Mouse (Mus musculus) kidney, adult 9 months (tissue): ENCODE results near the gene Bfsp2.

Source experiments
- DNase-seq: peaks from one replicate; pipeline ENCODE4 v3.0.0; 2022

The Bfsp2 gene

DNA sequence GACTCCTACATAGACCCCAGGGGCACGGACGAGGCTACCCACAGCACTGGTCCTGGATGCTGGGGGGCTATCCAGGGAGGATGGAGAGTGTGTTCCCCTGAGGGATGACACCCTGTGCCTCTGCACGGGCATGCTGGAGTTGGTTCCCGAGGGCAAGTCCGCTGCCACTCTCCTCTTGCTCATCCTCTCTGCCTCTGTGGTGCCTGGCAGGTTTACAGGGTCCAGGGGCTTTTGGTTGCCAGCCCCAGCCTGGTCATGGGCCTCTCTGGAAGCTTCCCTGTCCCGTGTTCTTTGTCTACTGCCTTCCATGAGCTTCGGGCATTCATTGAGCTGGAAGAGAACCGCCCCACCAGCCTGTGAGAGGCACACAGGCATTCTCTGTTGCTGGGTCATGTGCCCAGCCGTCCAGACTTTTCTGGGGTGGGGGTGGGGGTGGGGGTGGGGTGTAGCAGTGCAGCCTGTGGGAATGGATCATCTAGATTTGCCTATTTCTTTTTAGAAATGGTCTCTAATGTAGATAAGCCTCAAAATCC is at the start of gene Bfsp2:
Bfsp2 (minus strand) TSS at position 377 of the 533 bp plus-strand sequence.
- no peak for DNase-seq

DNA sequence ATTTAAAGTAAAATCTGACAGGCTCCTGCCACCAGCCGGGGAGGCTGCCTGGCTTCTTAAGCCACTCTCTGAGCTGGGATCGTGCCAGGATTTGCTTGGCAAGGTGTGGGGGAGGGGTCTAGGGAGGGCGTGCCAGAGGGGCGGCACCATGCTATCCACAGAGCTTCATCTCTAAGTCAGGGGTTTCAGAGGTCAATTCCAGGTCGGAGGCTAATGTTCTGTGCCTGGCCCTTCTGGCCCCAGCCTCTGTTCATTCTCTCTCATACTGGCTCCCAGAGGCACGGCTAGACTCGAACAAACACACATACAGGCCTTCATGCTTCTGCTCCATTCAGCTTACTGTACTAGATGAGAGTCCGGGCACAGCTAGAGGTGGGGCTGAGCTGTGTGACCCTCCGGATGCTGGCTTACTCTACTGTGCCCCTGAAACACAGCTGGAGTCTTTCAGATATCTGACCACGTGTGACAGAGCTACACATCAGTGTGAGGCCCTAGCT is 44.9 kb upstream of the Bfsp2 start:
- DNase-seq, result no peak

DNA sequence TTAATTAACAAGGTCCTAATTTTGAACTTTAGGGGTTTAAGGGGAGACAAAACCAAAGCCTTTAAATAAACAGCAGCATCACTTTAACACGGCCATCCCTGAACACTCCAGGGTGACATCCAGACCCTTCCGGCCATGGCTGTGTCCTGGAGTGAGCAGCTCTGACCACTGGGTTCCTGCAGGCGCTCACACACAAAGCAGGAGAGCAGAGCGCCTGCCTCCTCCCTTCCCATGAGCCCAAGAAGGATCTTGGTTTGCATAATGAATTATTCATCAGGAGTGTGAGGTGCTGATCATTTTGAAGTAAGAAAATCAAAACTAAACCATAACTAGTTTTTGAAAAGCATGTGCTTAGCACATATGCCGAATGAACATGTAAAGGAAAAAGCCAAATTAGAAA is 44.4 kb upstream of the Bfsp2 start:
- DNase-seq, result no peak

DNA sequence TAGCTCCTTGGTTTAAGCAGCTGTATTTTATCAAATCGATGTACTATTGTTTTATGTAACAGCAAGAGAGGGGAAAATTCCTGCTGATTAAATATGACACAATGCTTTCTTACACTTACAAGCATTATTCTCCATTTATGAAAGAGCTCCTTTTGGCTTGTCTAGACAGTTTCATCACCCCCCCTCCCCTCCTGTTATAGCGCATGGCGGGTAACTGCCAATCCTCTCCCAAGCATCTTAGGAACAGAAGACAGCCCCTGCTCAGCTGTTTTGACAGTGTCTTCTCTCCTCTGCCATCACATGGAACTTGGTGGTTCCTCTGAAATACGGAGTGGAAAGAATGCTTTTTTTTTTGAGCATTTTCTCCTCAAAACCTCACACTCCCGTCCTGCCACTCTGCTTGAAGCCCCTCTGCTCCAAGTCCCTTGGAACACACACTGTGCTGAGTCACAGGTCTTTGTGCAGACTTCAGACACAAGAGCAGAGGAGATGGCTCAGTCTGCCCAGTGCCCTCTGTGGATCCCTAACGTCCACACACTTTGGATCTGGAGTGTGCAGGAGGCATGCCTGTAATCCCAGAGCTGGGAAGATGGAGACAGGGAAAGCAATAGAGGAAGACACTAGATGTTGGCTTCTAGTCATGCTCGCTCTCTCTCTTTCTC is 43.7 kb upstream of the Bfsp2 start:
- DNase-seq, result no peak

DNA sequence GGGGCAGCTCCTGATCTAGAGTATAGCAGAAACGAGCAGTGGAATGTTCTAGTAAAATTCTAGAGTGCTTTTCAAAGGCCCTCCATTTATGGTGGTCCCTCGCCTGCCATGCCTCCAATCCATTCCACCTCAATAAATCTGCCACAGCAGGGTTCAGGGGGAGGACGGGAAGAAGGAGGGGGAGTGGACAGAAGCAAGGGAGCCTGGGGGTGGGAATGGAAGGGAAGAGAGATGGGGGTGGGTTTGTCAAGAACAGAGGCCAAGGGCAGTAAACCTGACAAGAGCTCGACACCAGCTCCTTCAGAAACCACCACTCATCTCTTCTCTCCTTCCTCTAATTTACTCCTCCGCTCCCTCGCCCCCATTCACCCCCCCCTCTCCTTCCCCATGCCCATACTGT is 42.8 kb upstream of the Bfsp2 start:
- DNase-seq, result no peak

DNA sequence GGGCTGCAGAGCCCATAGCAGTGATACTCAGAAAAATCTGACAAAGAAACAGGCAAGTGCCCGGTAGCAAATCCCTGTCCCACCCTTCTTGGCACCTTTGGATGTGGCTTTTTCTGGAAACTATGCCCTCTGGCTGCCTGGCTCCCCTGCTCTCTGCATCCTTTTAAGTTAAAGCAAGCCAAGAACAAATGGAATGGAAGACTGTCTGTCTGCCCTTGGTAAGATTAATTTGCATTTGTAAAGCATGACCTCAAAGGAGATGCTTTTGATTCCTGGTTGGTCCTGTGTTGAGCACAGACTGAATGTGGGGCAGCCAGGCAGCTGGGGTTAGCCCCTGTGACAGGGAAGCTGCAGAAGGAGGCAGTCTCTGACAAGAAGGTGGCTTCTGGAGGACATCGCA is 33.7 kb upstream of the Bfsp2 start:
- no peak for DNase-seq

DNA sequence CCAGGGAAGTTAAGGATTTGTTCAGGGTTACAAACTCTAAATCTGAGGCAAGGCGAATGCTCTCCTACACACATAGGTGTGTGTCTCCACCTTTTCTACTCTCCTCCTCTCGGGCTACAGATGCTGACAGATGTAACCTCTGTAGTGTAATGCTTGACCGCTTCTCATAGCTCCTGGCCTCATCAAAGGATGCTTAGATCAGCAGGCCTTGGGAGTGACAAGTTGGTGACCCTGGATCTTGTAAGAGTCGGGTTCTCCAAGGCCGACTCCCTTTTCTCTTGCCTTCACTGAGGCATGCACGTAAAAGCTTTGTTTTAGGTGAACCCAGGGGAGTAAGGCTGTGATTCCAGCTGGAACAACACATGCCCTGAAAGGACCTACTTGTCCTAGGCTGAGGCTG is 32.0 kb upstream of the Bfsp2 start:
- no peak for DNase-seq

DNA sequence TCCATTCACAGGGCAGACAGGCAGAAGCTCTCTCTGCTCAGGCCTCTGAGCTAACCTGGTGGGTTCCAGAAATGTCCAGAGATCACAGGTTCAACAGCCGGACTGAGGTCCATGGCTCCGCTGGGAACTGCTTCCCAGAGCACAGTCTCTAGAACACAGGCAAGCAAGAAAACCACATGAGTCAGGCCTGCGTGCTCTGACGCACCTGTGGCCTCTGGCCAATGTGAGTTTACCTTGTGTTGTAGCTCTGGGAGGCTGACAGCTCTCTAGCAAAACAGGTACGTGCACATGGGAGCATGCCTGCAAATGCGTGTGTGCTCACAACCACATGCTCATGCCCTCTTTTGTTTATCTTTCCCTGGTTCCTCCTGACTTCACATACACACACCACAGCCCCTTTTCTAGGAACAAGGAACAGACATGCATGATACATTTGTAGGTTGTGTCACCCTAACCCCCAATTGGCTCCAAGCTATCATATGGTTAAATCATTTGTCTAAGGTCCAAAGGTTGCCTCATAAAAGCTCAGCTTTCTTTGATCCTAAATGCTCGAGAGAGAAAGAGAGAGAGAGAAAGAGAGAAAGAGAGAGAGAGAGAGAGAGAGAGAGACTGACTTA is 26.9 kb upstream of the Bfsp2 start:
- DNase-seq, result no peak

DNA sequence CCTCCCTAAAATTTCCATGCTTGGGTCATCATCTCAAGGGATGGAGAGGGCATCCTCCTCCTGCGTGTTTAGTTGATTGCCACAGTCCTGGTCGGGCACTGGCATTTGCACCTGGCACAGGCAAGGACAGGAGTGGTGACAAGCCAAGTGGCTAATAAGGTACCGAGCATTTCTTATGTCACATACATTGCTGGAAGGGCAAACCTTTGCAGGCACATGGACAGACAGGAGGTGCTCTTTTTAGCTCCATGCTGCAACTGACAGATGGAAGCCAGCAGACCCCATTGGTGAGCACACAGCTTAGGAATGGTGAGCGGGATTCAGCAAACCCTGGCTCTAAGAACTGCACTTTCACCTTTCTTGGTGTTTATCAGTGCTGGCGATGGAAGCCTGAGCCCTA is 24.8 kb upstream of the Bfsp2 start:
- no peak for DNase-seq

DNA sequence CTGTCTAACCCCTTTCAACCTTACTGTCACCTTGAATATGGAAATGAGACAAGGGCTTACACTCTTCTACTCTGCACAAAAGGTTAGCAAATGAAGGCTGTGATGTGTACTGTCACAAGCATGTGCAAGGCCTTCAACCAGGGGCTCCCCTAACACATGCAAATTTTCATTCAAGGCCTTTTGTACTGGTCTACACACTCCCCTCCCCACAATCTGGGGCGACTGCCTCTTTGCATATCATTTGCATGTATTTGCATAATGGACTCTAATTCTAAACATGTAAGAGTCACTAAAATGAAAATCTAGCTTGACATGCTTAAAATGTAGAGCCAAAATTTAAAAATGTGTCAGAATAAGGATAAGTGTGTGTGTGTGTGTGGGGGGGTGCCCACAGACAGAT is 24.4 kb upstream of the Bfsp2 start:
- DNase-seq, result no peak

DNA sequence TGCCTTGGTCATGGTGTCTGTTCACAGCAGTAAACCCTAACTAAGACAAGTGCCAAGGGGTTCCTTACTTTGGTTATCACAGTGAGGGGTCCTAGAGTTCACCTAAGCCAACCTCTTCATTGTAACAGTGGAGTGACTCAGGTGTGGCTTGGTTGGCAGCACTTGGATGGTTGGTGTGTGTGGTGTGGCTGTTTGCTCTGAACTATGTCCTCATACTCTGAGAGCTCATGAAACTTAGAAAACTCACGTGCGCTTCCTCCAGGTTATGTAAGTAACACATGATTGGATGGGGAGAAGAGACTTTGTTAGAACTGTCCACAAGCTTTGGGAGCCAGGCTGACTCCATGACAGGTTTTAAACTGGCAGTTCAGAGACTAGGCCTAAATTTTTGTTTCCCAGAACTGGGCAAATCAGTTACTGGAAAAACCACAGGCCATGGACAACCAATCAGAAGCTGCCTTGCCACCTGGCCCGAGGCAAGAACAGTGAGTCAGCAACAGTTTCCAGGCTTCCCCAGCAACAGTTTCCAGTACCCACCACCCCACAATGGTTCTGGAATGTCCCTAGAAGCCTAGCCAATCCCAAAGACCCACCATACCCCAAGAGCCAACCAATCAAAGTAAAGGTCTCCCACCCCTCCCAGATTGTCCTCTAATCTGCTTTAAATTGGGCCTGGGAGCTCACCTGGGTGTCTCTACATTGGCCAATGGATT is 23.5 kb upstream of the Bfsp2 start:
- peak; percentile 89 for DNase-seq

DNA sequence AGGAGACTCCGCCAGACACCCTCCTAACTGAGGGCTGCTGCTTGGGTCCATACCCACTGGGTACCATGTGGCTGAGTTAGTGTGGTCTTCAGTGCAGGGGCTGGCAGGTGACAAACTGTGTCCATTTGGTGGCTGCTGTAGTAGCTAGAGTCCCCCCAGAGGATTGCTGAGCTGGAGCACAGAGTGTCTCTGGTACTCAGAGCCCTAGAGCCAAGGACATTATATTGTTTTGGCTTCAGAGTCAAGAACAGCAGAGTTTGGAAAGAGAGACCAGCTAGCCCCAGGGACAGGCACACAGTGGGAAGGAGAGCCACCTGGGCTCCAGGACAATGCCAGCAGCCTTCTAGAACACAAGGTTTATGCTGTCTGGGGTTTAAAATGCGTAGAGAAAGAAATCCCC is 22.4 kb upstream of the Bfsp2 start:
- no peak for DNase-seq

DNA sequence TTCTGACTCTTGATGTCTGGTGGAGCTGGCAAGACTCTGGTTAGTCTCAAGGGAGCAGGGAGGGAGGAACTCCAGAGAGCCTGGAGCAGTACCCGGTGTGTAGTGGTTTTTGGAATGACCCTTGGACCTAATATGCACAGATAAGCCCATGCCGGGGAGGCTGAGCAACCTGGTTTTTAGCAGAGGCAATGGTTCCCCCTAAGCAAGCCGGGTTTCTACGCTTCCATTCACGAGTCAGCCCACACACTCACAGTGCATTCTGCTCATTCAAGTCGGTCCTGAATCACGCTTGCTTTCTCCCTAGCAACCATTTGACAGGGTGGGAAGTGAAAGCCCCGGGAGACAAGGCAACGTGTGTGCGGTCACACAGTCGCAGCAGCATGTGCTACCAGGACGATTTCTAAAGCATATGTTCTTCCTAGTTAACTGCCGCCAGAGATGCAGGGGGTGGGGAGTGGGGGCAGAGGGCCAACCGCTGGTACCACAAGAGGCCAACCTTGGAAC is 21.7 kb upstream of the Bfsp2 start:
- no peak for DNase-seq

DNA sequence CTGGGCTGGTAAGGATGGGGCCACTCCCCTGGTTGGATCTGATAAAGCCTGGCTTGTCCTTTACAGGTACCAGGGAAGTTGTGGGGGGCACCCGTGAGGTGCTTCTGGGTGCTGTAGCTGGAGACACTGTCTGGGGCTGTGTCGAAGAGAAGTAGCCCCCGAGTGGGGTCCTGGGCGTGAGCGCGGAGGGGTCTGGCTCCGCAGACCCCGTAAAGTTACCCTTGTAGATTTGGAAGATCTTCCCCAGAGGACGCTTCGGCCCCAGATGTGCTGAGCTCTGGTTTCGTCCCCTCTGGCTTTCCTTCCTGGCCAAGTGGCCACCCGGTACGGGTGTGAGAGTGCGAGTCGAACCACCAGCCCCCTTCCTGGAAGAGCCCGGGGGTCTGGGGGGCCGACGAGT is 19.1 kb upstream of the Bfsp2 start:
- no peak for DNase-seq

DNA sequence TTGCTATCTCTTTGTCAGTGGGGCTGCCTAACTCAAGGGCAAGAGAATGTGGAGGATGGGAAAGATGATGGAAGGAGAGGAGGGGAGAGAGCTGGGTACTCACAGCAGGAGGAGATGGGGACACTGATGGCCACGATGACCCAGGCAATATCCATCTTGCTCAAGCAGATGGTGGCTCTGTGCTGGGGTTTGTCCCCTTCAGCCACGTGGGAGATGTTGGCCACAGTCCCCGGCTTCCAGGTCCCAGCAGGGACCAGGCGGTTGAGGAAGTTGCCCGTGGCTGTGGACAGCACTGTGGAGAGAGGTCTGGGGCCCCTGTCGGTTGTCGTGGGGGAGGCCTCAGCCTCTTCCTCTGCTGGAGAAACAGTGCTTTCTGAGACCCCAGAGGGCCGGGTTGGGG is 18.5 kb upstream of the Bfsp2 start:
- no peak for DNase-seq

DNA sequence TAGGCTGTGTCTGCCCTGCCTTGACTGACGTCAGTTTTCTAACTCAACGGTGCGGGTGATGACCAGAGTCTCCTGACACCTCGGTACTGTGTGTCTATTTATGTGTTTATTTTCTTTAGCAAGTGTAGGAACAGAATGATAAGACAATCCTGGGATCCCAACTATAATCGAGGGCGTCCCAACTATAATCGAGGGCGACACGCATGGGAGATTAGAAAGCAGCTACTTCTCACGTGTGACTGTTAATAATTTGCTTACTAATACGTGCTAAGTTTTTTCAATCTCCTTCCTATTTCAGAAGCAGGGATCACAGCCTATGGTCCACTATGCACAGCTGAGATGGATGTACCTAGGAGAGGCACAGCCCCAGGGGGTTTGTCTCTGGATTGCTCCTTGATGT is 15.2 kb upstream of the Bfsp2 start:
- DNase-seq, result no peak

DNA sequence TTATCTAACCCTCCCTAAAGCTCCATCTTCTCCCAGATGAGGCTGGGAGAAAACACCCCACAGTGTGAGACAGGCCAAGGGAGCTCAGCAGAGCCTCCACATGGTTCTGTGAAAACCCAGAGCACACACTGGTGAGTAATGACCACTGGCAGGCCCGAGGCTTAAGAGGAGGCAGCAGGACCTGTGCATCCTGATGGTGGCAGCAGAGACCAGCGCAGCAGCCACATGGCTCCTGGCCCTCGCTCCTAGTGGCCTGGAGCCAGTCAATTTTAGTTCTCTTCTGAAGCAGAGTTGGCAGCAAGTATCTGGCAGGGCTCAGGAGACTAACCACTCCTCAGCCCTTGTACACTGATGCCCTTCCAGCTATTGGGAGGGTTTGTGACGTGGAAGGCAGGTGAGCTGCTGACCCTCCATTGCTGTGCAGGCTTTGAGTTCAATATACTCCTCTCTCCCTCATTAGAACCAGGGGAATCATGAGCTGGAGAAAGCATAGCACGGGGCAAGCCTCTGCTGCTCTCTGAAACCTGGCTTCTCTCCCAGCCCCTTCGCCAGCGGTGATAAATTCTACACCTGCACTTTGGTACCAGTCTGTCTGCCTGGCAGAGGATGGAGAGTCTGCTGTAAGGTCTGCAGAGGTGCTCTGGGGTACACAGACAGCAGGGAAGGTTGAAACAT is 14.3 kb upstream of the Bfsp2 start:
- peak; percentile 89 for DNase-seq

DNA sequence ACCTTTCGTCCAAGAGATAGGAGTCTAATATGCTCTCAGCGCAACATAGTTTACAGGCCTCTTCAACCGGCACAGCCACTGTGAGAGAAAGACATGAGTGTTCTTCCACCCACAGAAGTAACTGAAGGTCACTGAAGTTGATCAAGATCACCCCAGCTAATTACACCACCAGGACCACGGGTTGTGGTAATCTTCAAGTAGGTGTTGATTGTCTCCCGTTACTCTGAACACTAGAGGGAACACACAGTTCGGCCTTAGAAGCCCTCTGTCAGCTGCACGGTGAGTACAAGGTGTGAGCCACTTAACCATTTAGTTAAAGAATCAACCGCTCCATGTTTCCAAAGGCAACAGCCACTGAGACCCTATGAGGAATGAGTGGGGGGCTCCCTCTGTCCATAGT is 11.8 kb upstream of the Bfsp2 start:
- no peak for DNase-seq

DNA sequence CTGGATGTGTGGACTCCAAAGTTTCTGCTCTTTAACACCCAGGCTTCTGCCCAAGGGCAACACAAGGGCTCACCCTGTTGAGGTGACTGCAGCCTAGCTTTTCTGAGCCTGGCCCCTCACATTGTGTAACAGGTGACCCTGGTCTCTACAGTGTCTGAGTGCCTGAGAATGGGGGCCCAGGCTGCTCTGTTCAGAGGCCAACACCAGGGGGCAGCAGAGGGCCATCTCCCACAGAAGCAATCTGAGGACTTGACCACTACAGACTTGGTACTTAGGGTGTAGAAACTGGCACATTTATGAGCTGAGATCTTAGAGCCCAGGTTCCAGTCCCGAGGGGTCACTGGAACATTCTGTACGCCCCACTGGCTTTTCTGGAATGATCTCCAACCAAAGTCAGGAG is 10.2 kb upstream of the Bfsp2 start:
- DNase-seq, result peak; percentile 86

DNA sequence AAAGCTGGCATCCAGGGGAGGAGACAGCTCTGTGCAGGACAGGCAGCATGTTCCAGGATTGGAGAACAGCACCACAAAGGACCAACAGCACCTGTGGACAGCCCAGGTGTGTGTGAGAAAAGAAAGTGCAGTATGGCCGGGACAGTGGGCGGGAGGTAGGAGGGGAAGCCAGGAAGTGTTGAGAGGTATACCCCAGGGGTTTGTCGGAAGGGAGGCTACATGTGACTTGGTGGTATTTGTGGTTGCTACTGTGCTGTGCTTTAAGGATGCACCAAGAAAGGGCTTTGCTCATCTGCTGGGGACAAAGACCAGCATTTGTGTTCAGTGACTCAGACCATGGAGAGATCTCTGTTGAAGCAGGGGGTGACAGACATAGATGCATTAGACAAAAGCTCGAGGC is 9.7 kb upstream of the Bfsp2 start:
- DNase-seq, result no peak

DNA sequence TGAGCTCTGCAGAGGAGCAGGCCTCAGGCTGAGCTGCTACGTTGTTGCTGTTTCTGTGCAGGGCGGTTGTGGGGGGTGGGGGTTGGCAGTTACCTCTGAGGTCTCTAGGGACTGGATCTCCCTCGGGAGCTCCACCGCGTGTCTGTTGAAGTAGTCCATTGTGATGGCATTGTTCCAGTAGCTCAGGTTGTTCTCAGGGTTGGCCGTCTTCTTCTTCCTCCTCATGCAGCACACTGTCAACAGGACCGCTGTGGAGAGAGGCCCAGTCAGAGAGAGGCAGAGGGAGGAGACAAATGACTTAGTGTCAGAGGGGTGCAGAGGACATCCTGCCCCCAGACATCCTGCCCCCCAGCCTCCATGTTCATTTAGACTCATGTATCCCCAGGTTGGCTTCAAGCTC is 8.9 kb upstream of the Bfsp2 start:
- no peak for DNase-seq

DNA sequence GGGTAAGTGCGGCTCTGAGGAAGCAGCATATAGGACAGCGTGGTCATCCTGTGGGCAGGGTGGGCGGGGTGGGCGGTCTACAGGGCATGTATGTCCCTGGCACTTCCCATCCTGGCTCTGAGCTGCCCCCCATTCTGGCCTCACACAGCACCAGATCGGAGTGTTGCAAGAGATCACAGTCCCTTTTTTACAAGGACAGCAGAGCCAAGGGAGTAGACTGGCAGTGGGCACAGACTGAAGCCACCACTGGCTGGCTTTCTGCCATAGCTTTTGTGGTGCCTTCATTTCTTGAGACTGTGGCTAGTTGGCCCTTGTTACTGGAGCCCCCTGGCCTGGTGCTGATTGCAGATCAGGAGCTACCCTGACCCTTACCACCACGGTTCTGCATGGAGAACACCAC is 6.0 kb upstream of the Bfsp2 start:
- no peak for DNase-seq

DNA sequence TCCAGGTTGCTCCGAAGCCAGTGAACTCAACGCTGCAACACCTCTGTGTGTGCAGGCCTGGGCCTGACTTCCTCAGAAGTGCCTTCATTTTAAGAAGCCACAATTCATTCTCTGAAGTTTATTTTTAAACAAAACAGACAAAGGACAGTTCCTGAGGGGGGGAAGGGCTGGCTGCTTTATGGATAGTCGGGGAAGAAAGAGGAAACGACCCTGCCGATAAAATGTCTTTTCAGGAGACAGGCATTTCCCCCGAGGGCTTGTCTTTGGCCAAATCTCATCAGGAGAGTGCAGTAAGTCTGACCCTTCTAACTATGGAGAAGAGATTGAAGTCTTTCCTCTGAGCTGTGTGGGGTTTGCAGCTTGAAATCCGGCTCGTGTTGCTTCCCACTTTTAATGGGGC is 5.4 kb upstream of the Bfsp2 start:
- peak; percentile 60 for DNase-seq
